Mouse (Mus musculus): ENCODE data around the gene H1foo. TPM values are rescaled to one million over a fixed set of nuclear protein-coding genes. Genes with fewer than 3 reads are reported as not detected.

The H1foo gene
- total RNA-seq, 2 experiments from 2014 or later, result not detected

- no peak for ATAC-seq (replicated peaks; ENCODE audit: low FRiP score, low TSS enrichment, poor library complexity, severe bottlenecking)
Observed at GRCm38 (mm10) chr6:115924829-115925228, 19.9 kb upstream of the H1foo start.

- no peak for ATAC-seq (replicated peaks; ENCODE audit: low FRiP score, low TSS enrichment, poor library complexity, severe bottlenecking)
Observed at GRCm38 (mm10) chr6:115926416-115926815, 18.3 kb upstream of the H1foo start.

GRCm38 (mm10) chr6:115927292-115928242 lies 17.2 kb upstream of the H1foo start:
- no peak for ATAC-seq (replicated peaks; ENCODE audit: low FRiP score, low TSS enrichment, poor library complexity, severe bottlenecking)

GRCm38 (mm10) chr6:115930018-115930417 lies 14.7 kb upstream of the H1foo start:
- ATAC-seq (replicated peaks; ENCODE audit: low FRiP score, low TSS enrichment, poor library complexity, severe bottlenecking), result no peak

- no peak for ATAC-seq (replicated peaks; ENCODE audit: low FRiP score, low TSS enrichment, poor library complexity, severe bottlenecking)
Observed at GRCm38 (mm10) chr6:115931639-115932038, 13.1 kb upstream of the H1foo start, which contains the start of gene Rho. Gene Rho, plus strand, starts transcription at chr6:115931748.

- ATAC-seq (replicated peaks; ENCODE audit: low FRiP score, low TSS enrichment, poor library complexity, severe bottlenecking), result no peak
Observed at GRCm38 (mm10) chr6:115932391-115932790, 12.3 kb upstream of the H1foo start.

GRCm38 (mm10) chr6:115935544-115935943 lies 9.2 kb upstream of the H1foo start:
- no peak for ATAC-seq (replicated peaks; ENCODE audit: low FRiP score, low TSS enrichment, poor library complexity, severe bottlenecking)

- ATAC-seq (replicated peaks; ENCODE audit: low FRiP score, low TSS enrichment, poor library complexity, severe bottlenecking), result no peak
Observed at GRCm38 (mm10) chr6:115938011-115938410, 6.7 kb upstream of the H1foo start.

GRCm38 (mm10) chr6:115938798-115939197 lies 5.9 kb upstream of the H1foo start:
- no peak for ATAC-seq (replicated peaks; ENCODE audit: low FRiP score, low TSS enrichment, poor library complexity, severe bottlenecking)

- no peak for ATAC-seq (replicated peaks; ENCODE audit: low FRiP score, low TSS enrichment, poor library complexity, severe bottlenecking)
Observed at GRCm38 (mm10) chr6:115940603-115941002, 4.1 kb upstream of the H1foo start.

GRCm38 (mm10) chr6:115941128-115941527 lies 3.6 kb upstream of the H1foo start:
- no peak for ATAC-seq (replicated peaks; ENCODE audit: low FRiP score, low TSS enrichment, poor library complexity, severe bottlenecking)

GRCm38 (mm10) chr6:115943498-115944427 lies 975 bp upstream of the H1foo start:
- 0 out of 2 replicates have a peak, but pooled peaks have one; percentile 39 for ATAC-seq (replicated peaks; ENCODE audit: low FRiP score, low TSS enrichment, poor library complexity, severe bottlenecking)

- ATAC-seq (replicated peaks; ENCODE audit: low FRiP score, low TSS enrichment, poor library complexity, severe bottlenecking), result no peak
Observed at GRCm38 (mm10) chr6:115945633-115946032, 895 bp downstream of the H1foo start.

GRCm38 (mm10) chr6:115946389-115946788 lies 1.7 kb downstream of the H1foo start:
- peak; percentile 84 for ATAC-seq (replicated peaks; ENCODE audit: low FRiP score, low TSS enrichment, poor library complexity, severe bottlenecking)

- ATAC-seq (replicated peaks; ENCODE audit: low FRiP score, low TSS enrichment, poor library complexity, severe bottlenecking), result no peak
Observed at GRCm38 (mm10) chr6:115954506-115955074, 9.9 kb downstream of the H1foo start.

GRCm38 (mm10) chr6:115955169-115955568 lies 10.4 kb downstream of the H1foo start:
- no peak for ATAC-seq (replicated peaks; ENCODE audit: low FRiP score, low TSS enrichment, poor library complexity, severe bottlenecking)

- no peak for ATAC-seq (replicated peaks; ENCODE audit: low FRiP score, low TSS enrichment, poor library complexity, severe bottlenecking)
Observed at GRCm38 (mm10) chr6:115955664-115956063, 10.9 kb downstream of the H1foo start.

- no peak for ATAC-seq (replicated peaks; ENCODE audit: low FRiP score, low TSS enrichment, poor library complexity, severe bottlenecking)
Observed at GRCm38 (mm10) chr6:115956418-115956921, 11.7 kb downstream of the H1foo start.

- no peak for ATAC-seq (replicated peaks; ENCODE audit: low FRiP score, low TSS enrichment, poor library complexity, severe bottlenecking)
Observed at GRCm38 (mm10) chr6:115956922-115957601, 12.3 kb downstream of the H1foo start.
